Mouse (Mus musculus) kidney, postnatal 36 days (tissue): ENCODE measurements at regions not wholly inside any gene's neighbourhood (a gene's known extent, or its start where the extent isn't known, plus 50 kb on each side); places are given as distances from the start of the nearest gene placed in this dataset.

ENCODE experiments used
- DNase-seq, 2 experiments: peaks; one replicate each; pipeline ENCODE4 v3.0.0; 2021 to 2022; ENCODE audit warnings: mixed read lengths in 2 of 2

DNA sequence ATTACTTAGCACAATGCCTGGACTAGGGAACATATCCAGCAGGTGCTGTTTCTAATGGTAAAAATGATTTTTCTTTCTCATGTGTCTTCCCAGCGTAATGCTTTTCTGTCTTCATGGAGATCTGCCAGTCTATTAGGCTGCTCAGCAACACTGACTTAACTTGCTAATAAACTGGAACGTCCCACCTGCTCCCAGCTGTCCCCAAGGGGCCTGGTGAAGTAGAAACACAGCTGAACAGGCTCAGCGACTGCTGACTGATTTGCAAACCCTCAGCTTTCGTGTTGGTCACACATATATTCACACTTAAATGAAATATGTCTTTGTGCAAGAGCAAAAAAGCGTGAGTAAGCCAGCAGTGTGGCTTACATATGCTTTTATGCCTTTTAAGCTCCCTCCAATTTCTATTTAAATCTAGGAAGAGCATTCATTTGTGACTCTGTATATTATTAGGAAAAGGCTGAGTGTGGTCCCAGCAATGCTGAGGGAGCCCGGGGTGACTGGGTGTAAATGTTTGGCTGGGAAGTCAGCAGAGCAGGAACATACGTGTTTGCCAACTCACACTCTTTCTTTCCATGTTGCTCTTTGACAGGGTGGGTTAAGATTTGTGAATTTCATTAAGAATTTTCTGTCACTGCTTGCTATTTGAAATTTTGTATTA, 146.7 kb upstream of the Rgmb start:
- DNase-seq, result no peak

GRCm38 (mm10) chr17:15971351-15971685, 140.5 kb upstream of the Rgmb start:
- no peak for DNase-seq

- DNase-seq, result no peak
These were observed 139.9 kb upstream of the Rgmb start for GRCm38 (mm10) chr17:15970481-15971350.

GRCm38 (mm10) chr17:15968331-15968730, 137.5 kb upstream of the Rgmb start:
- no peak for DNase-seq

GRCm38 (mm10) chr17:15955656-15956055, 124.8 kb upstream of the Rgmb start:
- DNase-seq, result no peak

GRCm38 (mm10) chr17:15951641-15952040, 120.8 kb upstream of the Rgmb start:
- DNase-seq, result no peak

DNA sequence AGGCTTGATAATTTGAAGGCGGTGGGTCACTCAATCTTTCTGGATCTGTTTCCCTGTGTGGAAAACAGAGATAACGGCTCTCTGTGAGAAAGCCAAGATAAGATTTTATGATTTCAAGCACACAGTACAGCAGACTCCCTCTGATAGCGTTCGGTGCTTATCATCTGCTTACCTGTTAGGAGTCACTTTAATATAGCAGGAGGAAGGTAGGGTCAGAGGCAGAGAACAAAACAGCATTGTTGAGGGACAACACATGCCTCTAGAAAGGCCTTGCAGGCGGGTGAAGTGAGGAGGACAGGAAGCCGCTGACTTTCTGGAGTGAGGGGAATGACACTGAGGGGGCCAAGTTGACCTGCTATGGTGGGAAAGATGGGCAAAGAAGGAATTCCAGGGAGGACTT, 118.9 kb upstream of the Rgmb start:
- DNase-seq, result no peak

DNA sequence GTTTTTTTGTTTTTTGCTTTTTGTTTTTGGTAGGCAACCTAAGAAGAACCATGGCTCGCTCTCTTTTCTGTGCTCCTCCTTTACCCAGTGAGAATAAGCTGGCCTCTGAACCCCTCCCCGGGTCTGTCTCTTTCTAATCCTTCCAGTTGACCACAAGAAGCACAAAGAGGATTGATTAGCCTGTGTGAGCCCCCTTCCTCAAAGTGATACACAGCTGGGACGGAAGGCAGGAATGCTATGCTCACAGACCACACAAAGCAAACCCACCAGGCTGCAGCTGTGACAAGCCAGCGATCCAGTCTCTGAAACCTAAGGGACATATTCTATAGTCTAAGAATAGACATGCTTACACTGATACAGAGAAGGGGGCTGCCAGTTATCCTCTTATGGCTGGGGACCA, 111.5 kb upstream of the Rgmb start:
- DNase-seq, result no peak

GRCm38 (mm10) chr17:15918609-15919008, 87.8 kb upstream of the Rgmb start:
- no peak for DNase-seq

GRCm38 (mm10) chr17:15898689-15899419, 68.0 kb upstream of the Rgmb start:
- DNase-seq, result no peak

GRCm38 (mm10) chr17:15895968-15896367, 65.1 kb upstream of the Rgmb start:
- peak; percentile 27 to 52 for DNase-seq

DNA sequence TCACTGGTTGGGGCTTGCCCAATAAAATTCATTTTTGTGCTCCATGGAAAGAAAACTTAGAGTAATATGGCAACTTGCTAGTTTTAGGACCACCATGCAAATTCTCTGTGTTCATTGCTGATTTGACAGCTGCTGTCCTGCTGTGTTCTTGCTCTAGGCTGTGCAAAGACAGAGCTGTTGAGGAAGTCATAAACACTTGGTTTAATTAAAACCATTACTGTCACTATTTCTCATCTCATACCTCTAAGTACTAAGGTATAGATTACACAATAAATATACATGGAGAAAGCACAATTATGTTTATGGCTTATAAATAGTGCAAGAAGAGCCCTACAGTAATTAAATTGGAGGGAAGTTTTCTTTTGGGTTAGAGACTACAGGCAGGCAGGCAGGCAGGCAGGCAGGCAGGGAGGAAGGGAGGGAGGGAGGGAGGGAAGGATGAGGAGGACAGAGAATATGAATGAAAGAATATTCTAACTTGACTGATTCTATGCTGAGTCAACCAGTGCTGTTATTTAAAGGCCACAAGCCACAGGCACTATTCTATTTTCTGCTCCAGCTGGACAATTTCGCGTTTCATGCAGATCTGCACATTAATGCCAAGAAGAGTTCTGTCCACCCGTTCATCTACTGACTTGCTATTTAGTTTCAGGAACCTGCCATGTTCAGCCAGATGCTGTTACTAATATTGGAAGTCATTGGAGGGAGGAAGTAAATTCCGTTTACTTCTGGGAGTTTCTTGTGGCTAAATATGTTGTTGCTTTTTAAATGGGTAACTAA, 61.2 kb upstream of the Rgmb start:
- DNase-seq, result no peak

GRCm38 (mm10) chr17:15890595-15891140, 59.8 kb upstream of the Rgmb start:
- peak; percentile 3 to 8 for DNase-seq

DNA sequence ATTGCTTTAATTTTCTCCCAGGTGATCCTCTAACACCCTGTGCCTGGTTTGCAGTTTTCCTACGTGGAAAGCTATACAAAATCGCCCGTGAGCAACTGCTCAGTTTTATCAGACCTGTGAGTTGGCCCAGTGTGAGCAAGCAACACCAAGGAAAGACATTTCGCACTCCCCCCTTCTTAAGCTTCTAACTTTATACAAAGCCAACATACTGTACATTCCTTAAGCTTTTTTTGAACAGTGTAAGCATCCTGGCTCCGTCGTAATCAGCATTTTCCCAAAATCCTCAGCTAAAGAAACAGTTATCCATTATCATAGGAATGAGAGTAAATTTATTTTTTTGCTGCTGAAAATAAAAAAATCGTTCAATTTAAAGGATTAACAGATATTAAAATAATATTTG, 52.0 kb upstream of the Rgmb start:
- DNase-seq, result no peak

- DNase-seq, result no peak
These were observed 51.4 kb upstream of the Rgmb start for GRCm38 (mm10) chr17:15882245-15882644.
